Mouse (Mus musculus) cerebellum, adult 11-12 months (tissue): Measurements from ENCODE around the gene Uhmk1.
A peak's percentile ranks its signal among the peaks of the same experiment; 100 is the strongest.

ENCODE experiments used
- DNase-seq: peaks from one replicate; pipeline ENCODE4 v3.0.0; 2022

Uhmk1 gene

DNA sequence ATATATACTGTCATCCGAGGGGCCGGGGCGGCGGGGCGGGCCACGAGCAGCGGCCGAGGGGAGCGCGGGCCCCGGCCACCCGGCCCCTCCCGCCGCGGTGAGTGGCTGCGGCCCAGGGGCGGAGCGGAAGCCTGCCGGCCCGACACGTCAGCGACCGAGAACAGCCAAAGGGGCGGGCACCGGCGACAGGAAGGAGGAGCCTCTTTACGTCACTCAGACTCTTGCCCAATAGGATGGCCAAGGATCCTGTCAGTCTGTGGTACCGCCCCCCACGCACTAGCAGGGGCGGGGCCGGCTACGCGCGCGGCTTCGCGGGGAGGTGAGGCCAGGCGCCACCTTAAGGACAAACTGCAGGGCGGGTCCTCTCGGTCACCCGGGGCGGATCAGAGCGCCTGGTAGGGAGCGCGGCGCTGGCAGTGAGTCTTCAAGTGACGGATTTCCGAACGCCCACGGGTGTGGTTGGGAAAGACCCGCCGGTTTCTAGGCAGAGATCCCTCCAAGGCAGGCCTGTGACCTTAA lies 40.3 kb downstream of the Uhmk1 start, which contains the start of gene Uap1:
Gene Uap1, minus strand, starts transcription at position 144 of the 519 bp plus-strand sequence.
- peak; percentile 99 for DNase-seq

GRCm38 (mm10) chr1:170173991-170174813 lies 41.0 kb downstream of the Uhmk1 start:
- no peak for DNase-seq

DNA sequence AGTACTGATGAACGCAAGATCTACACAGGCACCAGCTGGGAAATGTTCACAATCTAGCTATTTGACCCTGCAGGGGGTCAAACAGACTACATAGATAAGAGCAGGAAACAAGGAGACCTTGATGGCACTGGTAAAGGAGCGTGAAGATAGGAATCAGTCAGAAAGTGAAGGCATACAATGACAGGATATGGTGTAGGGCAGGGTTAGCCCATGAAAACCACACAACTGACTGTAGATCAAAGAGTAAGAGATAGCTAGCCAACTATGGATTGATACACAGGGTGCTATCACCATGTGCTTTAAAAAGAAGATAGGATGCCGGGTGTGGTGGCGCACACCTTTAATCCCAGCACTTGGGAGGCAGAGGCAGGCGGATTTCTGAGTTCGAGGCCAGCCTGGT lies 47.4 kb downstream of the Uhmk1 start:
- DNase-seq = no peak

DNA sequence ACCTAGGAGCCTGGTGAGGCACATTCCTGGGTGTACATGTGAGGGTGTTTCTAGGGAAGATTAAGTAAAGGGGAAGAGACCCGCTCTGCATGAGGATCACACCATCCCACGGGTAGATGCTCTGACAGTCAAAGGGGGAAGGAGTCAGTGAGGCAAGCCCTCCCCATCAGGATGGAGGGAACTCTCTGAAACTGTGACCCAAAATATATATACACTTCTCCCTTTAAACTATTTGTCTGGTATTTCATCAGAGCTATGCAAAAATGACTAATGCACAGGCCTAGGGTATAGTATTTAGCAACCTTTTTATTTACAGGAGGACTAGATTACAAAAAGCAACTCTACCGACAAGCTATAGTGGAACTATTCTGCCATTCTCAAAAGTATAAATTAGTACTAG lies 50.3 kb downstream of the Uhmk1 start:
- DNase-seq = no peak

DNA sequence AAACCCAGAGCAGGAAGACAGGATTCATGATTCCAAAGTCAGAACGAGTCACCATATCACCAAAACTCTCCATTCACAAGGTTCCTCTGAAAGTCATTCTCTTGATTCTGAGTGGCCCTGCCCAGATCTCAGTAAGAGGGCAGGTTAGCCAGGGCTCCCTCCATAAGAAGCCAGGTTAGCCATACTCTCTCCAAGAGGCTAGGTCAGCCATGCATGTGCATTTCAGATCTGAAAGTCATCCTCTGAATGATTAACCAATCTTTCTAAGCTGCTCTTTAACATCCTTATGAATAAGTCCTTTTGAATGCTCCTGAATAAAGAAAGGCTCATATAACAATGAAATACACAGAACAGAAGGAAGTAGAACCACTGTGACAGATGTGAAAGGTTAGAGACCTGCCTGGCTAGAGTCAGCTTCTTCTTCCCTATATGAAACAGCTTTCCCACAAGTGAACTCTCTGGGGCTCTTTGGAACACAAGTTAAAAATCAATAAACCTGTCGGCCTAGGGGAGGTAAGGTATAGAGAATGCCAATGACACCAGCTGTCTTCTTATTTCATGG lies 51.1 kb downstream of the Uhmk1 start:
- DNase-seq = no peak

DNA sequence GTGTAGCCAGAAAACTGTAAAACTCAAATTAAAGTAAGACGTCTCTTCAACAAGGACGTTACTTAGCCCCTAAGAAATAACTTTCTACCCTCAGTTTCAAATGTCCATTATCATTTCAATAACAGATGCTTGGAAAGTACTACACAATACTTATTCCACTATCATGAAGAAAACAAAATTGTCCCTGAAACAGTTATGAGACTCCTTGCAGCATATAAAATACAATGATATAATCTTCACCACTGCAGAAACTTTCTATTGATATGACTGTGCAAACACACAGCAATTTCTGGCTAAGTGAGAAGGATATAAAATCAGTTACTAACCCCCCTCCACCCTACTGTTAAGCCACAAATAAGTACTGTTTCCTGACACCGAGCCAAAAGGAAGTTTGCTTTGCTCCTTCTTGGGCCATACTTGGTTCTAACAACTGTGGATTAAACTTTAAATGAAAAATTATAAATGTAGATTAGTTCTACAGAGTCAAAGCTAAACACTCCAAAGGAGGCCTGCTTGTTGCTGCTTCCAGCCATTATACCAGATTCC lies 51.7 kb downstream of the Uhmk1 start:
- DNase-seq = no peak

- no peak for DNase-seq
These were observed 53.3 kb downstream of the Uhmk1 start for GRCm38 (mm10) chr1:170161852-170162251.

- DNase-seq = no peak
These were observed 54.7 kb downstream of the Uhmk1 start for GRCm38 (mm10) chr1:170160397-170160938.

- DNase-seq = no peak
These were observed 55.5 kb downstream of the Uhmk1 start for GRCm38 (mm10) chr1:170159707-170160106.

DNA sequence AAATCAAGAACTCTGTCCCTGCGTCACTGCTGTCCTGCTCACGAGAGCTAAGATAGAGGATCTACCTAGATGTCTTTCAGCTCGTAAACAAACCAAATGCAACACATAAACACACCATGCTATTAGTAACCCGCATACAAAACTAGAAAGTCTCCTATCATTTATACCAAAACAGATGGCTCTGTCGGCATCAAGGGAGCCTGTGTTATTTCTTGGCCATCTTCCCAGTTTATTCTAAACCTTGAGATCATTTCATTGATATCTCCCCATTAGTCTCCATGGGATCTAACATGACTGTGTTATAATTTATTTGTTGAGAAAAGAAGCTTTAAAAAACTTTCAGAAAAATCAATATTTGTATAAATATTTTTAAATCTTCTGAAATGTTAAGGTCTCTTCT lies 59.4 kb downstream of the Uhmk1 start:
- no peak for DNase-seq

DNA sequence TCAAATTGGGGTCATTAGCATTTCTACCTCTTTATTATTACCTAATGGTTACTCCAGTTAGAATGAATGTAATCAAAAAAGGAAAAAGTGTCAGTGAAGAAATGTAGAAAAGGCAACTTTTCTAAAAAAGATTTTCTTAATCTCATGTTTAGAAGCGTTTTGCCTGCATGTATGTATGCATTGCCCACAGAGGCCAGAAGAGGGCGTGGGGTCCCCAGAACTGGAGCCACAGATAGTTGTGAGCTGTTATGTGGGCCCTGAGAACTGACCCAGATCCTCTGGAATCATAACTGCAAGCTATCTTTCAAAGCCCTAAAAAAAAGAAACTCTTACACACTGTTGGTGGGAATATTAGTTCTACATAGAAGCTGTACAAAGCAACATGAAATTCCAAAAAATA lies 59.9 kb downstream of the Uhmk1 start:
- no peak for DNase-seq

DNA sequence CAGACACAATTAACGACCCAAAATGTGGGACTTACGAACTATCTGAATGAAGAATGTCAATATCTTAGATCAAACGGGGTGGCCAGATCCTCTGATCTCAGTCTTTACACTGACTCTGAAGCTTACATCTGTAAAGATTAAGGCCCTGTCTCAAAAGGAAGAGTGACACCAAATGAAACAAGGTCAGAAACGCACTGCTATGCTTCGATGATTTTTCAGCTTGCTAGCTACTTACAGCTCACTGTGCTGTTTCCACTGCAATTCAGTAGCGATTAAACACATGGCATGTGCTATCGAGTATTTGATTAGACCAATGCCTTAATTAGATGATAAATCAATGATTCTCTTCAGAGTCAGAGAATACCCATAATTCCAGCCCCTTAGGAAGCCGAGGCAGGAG lies 61.2 kb downstream of the Uhmk1 start:
- no peak for DNase-seq

DNA sequence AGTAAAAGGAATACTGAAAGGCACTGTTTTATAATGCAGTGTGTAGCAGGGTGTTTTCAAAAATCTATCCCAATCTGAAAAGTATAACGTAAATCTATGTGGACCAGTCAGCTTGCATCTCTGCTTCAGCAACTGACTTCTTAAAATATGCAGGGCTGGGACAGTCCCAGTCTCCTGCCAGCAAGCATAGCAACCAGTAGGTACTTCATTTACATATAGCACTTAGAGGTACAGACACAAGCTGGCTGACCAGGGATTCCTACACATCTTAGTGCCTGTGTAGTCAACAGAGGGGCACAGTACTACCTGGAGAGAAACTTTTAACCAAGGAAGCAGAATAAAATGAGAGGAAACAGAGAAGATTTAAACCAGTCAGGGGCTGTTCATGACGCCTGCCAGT lies 62.6 kb downstream of the Uhmk1 start:
- no peak for DNase-seq

GRCm38 (mm10) chr1:170150870-170151269 lies 64.3 kb downstream of the Uhmk1 start:
- no peak for DNase-seq

- DNase-seq = no peak
These were observed 65.4 kb downstream of the Uhmk1 start for GRCm38 (mm10) chr1:170149756-170150155.

DNA sequence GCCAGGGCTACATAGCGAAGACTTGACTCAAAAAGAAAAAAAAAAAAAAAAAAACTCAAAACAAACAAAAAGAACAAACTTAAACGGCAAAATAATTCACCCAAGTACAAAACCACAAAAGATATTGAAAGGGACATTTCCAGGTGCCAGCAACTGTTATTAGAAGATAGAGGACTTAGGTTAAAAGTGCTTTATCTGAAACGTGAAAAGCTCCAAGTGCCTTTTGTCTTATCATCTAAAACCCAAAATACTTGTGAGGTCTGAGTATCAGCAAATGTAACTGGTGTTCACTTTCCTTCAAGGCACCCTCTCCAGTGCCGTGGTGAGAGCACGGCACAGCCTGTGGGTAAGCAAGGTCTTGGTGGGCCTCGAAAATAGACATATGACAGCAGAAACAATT lies 66.7 kb downstream of the Uhmk1 start:
- DNase-seq = no peak

GRCm38 (mm10) chr1:170147651-170148448 lies 67.3 kb downstream of the Uhmk1 start:
- DNase-seq = no peak

DNA sequence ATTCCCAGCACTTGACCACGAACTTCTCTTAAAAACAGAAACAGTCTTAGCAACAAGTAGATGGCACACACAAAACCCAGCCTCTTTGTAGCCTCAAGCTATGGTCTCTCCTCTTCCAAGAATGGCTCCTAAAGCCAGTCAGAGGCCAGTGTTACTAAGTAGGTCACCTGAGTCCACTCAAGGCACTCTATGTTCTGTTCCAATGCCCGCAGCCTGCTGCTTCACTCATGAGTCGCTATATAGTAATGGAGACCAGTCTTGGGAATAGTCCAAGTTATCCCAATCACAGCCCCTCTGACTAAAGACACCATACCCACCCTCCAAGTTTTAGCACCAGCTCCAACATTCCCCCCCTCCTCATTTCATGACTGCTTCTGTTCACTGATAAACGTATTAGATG lies 69.6 kb downstream of the Uhmk1 start:
- no peak for DNase-seq
